Comparison of ENCODE assay signal across 23 mouse cellular contexts in the genomic region with DNA sequence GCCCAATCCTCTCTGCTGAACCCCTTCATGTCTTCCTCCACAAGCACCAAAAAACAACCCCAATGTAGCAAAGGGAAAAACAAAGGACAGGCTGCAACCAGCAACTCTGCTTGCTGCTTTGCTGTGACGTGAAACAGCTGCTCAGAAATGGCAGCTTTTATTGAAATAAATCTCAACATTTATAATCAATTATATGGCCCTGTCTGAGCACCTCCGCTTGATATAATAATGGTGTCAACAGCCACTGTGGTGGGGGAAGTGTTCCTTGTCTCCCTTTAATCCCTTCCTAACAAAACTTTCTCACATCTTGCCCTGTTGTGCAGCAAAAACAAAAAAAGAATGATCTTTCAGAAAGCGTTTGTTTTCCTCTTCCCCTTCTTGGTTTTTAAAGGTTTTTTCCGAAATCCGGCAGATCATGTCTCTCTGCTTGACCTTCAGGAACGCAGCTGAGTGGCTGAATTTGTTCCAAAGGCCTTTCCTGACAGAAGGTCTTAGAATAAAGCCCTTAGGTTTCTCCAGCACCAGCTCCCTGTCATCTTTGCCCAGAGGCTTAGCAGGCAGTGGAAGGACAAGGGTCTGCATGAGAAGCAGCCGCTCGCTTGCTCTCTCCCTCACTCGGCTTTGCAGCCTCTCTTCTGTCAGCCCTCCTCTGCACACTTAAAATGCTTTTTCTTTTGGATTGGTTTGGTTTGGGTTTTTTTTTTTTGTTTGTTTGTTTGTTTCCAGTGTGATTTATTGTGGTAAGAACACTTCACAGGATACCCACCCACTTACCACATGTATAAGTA.
DNase-seq lines count a peak whose midpoint lies in the region; ATAC-seq lines count a peak whose summit lies in the region.
"Had no signal": no experiment of that assay in that cellular context is flagged by ENCODE, and none has a peak within 500 bp of the region (broad histone marks: within the 10 kb centered on the region; RNA-seq: fewer than 3 reads in every experiment).

No protein-coding gene starts in this region.

- no peaks in the 10 kb centered on the region for H3K9me3 ChIP-seq in hindbrain, embryonic 13.5 days
- H3K9me3 ChIP-seq in hindbrain, embryonic 10.5 days = no peaks in the 10 kb centered on the region
- H3K9me3 ChIP-seq: heart, embryonic 12.5 days; limb, embryonic 12.5 days; neural tube, embryonic 15.5 days had no signal

- no peak for ATAC-seq in hindbrain, embryonic 13.5 days (ENCODE audit: low FRiP score)
- ATAC-seq: forebrain, postnatal 0 days; inflammation-experienced regulatory T-cells, adult 6 months; liver, postnatal 0 days had no signal

- no peak overlapping the region for H3K9ac ChIP-seq in hindbrain, embryonic 13.5 days
- H3K9ac ChIP-seq: forebrain, postnatal 0 days; heart, embryonic 12.5 days; limb, embryonic 12.5 days; liver, postnatal 0 days; neural tube, embryonic 15.5 days had no signal

- no peaks in the 10 kb centered on the region for H3K4me1 ChIP-seq in hindbrain, embryonic 13.5 days (replicated peaks)
- H3K4me1 ChIP-seq in hindbrain, embryonic 10.5 days (replicated peaks) = no peaks in the 10 kb centered on the region
- H3K4me1 ChIP-seq: heart, embryonic 12.5 days; neural tube, embryonic 15.5 days had no signal

- H3K27me3 ChIP-seq in hindbrain, embryonic 13.5 days = no peaks in the 10 kb centered on the region
- H3K27me3 ChIP-seq in hindbrain, embryonic 10.5 days (ENCODE audit: insufficient read depth, poor library complexity, severe bottlenecking) = no peaks in the 10 kb centered on the region
- H3K27me3 ChIP-seq: heart, embryonic 12.5 days; limb, embryonic 12.5 days; neural tube, embryonic 15.5 days had no signal

- H3K4me3 ChIP-seq in hindbrain, embryonic 13.5 days = no peak overlapping the region
- H3K4me3 ChIP-seq in hindbrain, embryonic 10.5 days = no peak overlapping the region
- H3K4me3 ChIP-seq: heart, embryonic 12.5 days; limb, embryonic 12.5 days; neural tube, embryonic 15.5 days had no signal

- 59% methylated on average over 9 of the region's 9 CpGs for WGBS in hindbrain, embryonic 13.5 days
- 64% methylated on average over 9 of the region's 9 CpGs for WGBS in hindbrain, embryonic 10.5 days

- no peak overlapping the region for H3K4me2 ChIP-seq in hindbrain, embryonic 13.5 days
- H3K4me2 ChIP-seq: heart, embryonic 12.5 days; limb, embryonic 12.5 days; liver, embryonic 11.5 days; neural tube, embryonic 15.5 days had no signal

- H3K36me3 ChIP-seq in hindbrain, embryonic 13.5 days = no peaks in the 10 kb centered on the region
- H3K36me3 ChIP-seq in hindbrain, embryonic 10.5 days = no peaks in the 10 kb centered on the region
- H3K36me3 ChIP-seq: heart, embryonic 12.5 days; limb, embryonic 12.5 days; neural tube, embryonic 15.5 days had no signal

- peak; percentile 9 for DNase-seq in adrenal gland, postnatal 14 days
- DNase-seq in adrenal gland, postnatal 4 days (ENCODE audit: low spot score in 2 of 2) = no peak
- DNase-seq in hindbrain, embryonic 10.5 days (ENCODE audit: low spot score) = no peak
- peak; percentile 17 for DNase-seq in kidney, postnatal 10 days
- DNase-seq in kidney, postnatal 14 days = no peak
- DNase-seq in retina, postnatal 1 day = peak; percentile 18
- no peak for DNase-seq in retina, embryonic 14.5 days (ENCODE audit: low spot score)
- DNase-seq: cerebellum, adult 18-20 months; forebrain, postnatal 0 days; gastrocnemius, postnatal 25 days; heart, adult 18-20 months; heart, postnatal 10 days; kidney, postnatal 25 days; liver, postnatal 0 days; lung, postnatal 10 days; thymus, adult 18-20 months; thymus, postnatal 36 days had no signal

- 0 out of 2 replicates have a peak overlapping the region, but pooled peaks have one; percentile 3 for H3K27ac ChIP-seq in hindbrain, embryonic 13.5 days
- H3K27ac ChIP-seq in hindbrain, embryonic 10.5 days = no peak overlapping the region; the same call in 1 of the 2 replicates
- H3K27ac ChIP-seq: limb, embryonic 12.5 days; neural tube, embryonic 15.5 days had no signal

Comparison
In these comparisons a context has a peak if more than half of its experiments do, and no peak if none do; other contexts are left out.
1. DNase-seq: peak in adrenal gland, postnatal 14 days (single experiment), kidney, postnatal 10 days (single experiment) and retina, postnatal 1 day (single experiment); none in adrenal gland, postnatal 4 days (0 of 2), hindbrain, embryonic 10.5 days (single experiment), kidney, postnatal 14 days (single experiment) and retina, embryonic 14.5 days (single experiment).